Mouse (Mus musculus): Measurements from ENCODE around the gene Ier5l. TPM values are rescaled to one million over a fixed set of nuclear protein-coding genes. Genes with fewer than 3 reads are reported as not detected.

Gene Ier5l
- total and polyA plus RNA-seq, 3 experiments = 0.06 TPM; not detected in 2

- TF ChIP-seq TAL1 (IDR thresholded peaks at IDR 0.05; ENCODE audit: low read length) = no peak
- TF ChIP-seq RAD21 (IDR thresholded peaks at IDR 0.05; ENCODE audit: low read depth, low read length) = no peak
- TF ChIP-seq ZMIZ1 (IDR thresholded peaks at IDR 0.05; ENCODE audit: low read depth, low read length) = no peak
- TF ChIP-seq ZC3H11A (IDR thresholded peaks at IDR 0.05; ENCODE audit: low read depth, low read length) = no peak
- no peak for TF ChIP-seq EP300 (IDR thresholded peaks at IDR 0.05; ENCODE audit: low read depth in 1 of 2, low read length in 2 of 2)
- no peak for TF ChIP-seq RCOR1 (IDR thresholded peaks at IDR 0.05; ENCODE audit: low read depth, low read length)
- TF ChIP-seq POLR2AphosphoS5 (IDR thresholded peaks at IDR 0.05; ENCODE audit: borderline replicate concordance, low read depth, low read length) = no peak
- no peak for TF ChIP-seq TCF12 (IDR thresholded peaks at IDR 0.05; ENCODE audit: low read depth, low read length)
- no peak for TF ChIP-seq BHLHE40 (IDR thresholded peaks at IDR 0.05; ENCODE audit: borderline replicate concordance, low read depth, low read length)
- no peak for TF ChIP-seq USF1 (IDR thresholded peaks at IDR 0.05; ENCODE audit: low read depth, low read length)
- TF ChIP-seq SMC3 (IDR thresholded peaks at IDR 0.05; ENCODE audit: low read depth, low read length) = no peak
- no peak for TF ChIP-seq MXI1 (IDR thresholded peaks at IDR 0.05; ENCODE audit: low read depth, low read length)
- TF ChIP-seq ZNF384 (IDR thresholded peaks at IDR 0.05; ENCODE audit: low read depth, low read length) = no peak
- no peak for TF ChIP-seq CHD2 (IDR thresholded peaks at IDR 0.05; ENCODE audit: low read length)
- no peak for TF ChIP-seq GATA1 (IDR thresholded peaks at IDR 0.05; ENCODE audit: low read depth, low read length)
- TF ChIP-seq ETS1 (IDR thresholded peaks at IDR 0.05; ENCODE audit: low read depth, low read length) = no peak
- no peak for TF ChIP-seq SIN3A (IDR thresholded peaks at IDR 0.05; ENCODE audit: low read length)
- TF ChIP-seq ELF1 (IDR thresholded peaks at IDR 0.05; ENCODE audit: low read depth, low read length) = no peak
- no peak for TF ChIP-seq MAZ (IDR thresholded peaks at IDR 0.05; ENCODE audit: low read depth, low read length)
- no peak for TF ChIP-seq MAX (IDR thresholded peaks at IDR 0.05; ENCODE audit: low read length)
- H3K4me3 ChIP-seq (ENCODE audit: control insufficient read depth in 1 of 2, insufficient read depth in 1 of 2, low read depth in 2 of 2, low read length in 2 of 2) = peak overlapping the region in 1 of 2 experiments; percentile 79; a peak in 1 of 4 replicates
These were observed 10.7 kb downstream of the Ier5l start for GRCm38 (mm10) chr2:30463341-30463761.

GRCm38 (mm10) chr2:30459241-30459640 lies 14.8 kb downstream of the Ier5l start:
- peaks cover 0 to 6% of the 10 kb centered on the region in 2 experiments; a peak in 3 of 4 replicates for H3K4me1 ChIP-seq (ENCODE audit: control insufficient read depth in 1 of 2, insufficient read depth in 2 of 2, low read length in 2 of 2)
- TF ChIP-seq RAD21 (IDR thresholded peaks at IDR 0.05; ENCODE audit: low read depth, low read length) (peak; percentile 3), JUND (IDR thresholded peaks at IDR 0.05; ENCODE audit: low read depth, low read length) (no peak), CTCF (IDR thresholded peaks at IDR 0.05 in 2 of 3, conservative IDR thresholded peaks at IDR 0.05 in 1 of 3; ENCODE audit: control insufficient read depth in 1 of 3, insufficient read depth in 1 of 3, low read depth in 2 of 3, low read length in 3 of 3, poor library complexity in 1 of 3, severe bottlenecking in 1 of 3) (peak in 1 of 3 experiments; percentile 34; a peak in 2 of 6 replicates)
- H3K9ac ChIP-seq (ENCODE audit: control insufficient read depth, low read depth, low read length, poor library complexity, severe bottlenecking) = no peak overlapping the region
- no peaks in the 10 kb centered on the region for H3K27me3 ChIP-seq (ENCODE audit: control insufficient read depth in 1 of 2, insufficient read depth in 2 of 2, low read length in 2 of 2)
- DNase-seq (ENCODE audit: low read depth, low spot score) = peak; percentile 32
- peaks cover 0 to 3% of the 10 kb centered on the region in 2 experiments; a peak in 3 of 4 replicates for H3K36me3 ChIP-seq (ENCODE audit: control insufficient read depth in 1 of 2, insufficient read depth in 2 of 2, low read length in 2 of 2)
- no peaks in the 10 kb centered on the region for H3K79me2 ChIP-seq (ENCODE audit: control insufficient read depth, insufficient read depth, low read length, poor library complexity)
- no peak overlapping the region for H3K4me3 ChIP-seq (ENCODE audit: control insufficient read depth in 1 of 2, insufficient read depth in 1 of 2, low read depth in 2 of 2, low read length in 2 of 2)
- H3K27ac ChIP-seq (ENCODE audit: control insufficient read depth, low read depth, low read length) = no peak overlapping the region
- H3K9me3 ChIP-seq (replicated peaks; ENCODE audit: insufficient read depth, low read length) = no peaks in the 10 kb centered on the region

More at GRCm38 (mm10) chr2:30463341-30463761, 10.7 kb downstream of the Ier5l start:
- Histone ChIP-seq H3K79me2 (ENCODE audit: control insufficient read depth, insufficient read depth, low read length, poor library complexity) (no peaks in the 10 kb centered on the region), H3K4me1 (ENCODE audit: control insufficient read depth in 1 of 2, insufficient read depth in 2 of 2, low read length in 2 of 2) (peaks cover 0 to 3% of the 10 kb centered on the region in 2 experiments; a peak in 1 of 4 replicates), H3K27me3 (ENCODE audit: control insufficient read depth in 1 of 2, insufficient read depth in 2 of 2, low read length in 2 of 2) (no peaks in the 10 kb centered on the region), H3K36me3 (ENCODE audit: control insufficient read depth in 1 of 2, insufficient read depth in 2 of 2, low read length in 2 of 2) (0 out of 4 replicates have a peak, but pooled peaks cover 0 to 2% of the 10 kb centered on the region in 2 experiments), H3K27ac (ENCODE audit: control insufficient read depth, low read depth, low read length) (no peak overlapping the region), H3K9ac (ENCODE audit: control insufficient read depth, low read depth, low read length, poor library complexity, severe bottlenecking) (no peak overlapping the region), H3K9me3 (replicated peaks; ENCODE audit: insufficient read depth, low read length) (no peaks in the 10 kb centered on the region)
- no peak for DNase-seq (ENCODE audit: low read depth, low spot score)
